Mouse (Mus musculus) spleen, adult 2 months (tissue): ENCODE data around the gene Gorasp2.

Experiments used
- CTCF ChIP-seq: fragments of 200-500 bp; IDR thresholded peaks from 2 replicates; pipeline ENCODE4 v1.5.1; 2011; ENCODE audit warnings: mild to moderate bottlenecking, inconsistent platforms; ENCODE audit not compliant: insufficient read depth, insufficient read length, insufficient replicate concordance; ENCODE audit errors: extremely low read depth
- POLR2A ChIP-seq: fragments of 200-500 bp; IDR thresholded peaks from 2 replicates; pipeline ENCODE4 v1.6.1; 2011; ENCODE audit warnings: low read depth, low read length, inconsistent platforms

- TF ChIP-seq POLR2A (no peak), CTCF (no peak)
These were observed 33.0 kb upstream of the Gorasp2 start for GRCm38 (mm10) chr2:70628397-70628796.
